Mouse (Mus musculus) E14TG2a.4 (cell line): ENCODE results near the gene Tmem138.

Experiments
- CTCF ChIP-seq: conservative IDR thresholded peaks from 2 replicates; pipeline ENCODE4 v1.5.1; 2014; ENCODE audit warnings: low read length
- NANOG ChIP-seq: IDR thresholded peaks from 2 replicates; pipeline ENCODE4 v1.6.1; 2014; ENCODE audit warnings: borderline replicate concordance, low read length, mixed read lengths

DNA sequence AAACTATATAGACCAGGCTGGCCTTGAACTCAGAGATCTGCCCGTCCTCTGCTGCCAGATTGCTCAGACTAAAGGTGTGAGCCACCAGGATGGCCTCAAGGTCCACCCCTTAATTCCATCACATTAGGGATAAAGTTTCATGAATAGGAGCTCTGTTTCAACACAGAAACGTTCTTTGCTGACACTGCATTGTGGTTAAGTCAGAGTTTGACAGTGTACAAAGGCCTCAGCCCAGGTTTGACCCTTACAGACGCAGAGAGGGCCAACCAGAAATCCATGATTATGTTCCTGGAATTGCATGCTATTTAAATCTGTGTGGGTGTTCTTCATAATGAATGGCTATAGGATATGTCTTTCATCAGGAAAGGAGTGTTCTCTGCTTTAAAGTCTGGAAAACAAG is 13.1 kb upstream of the Tmem138 start:
- no peak for TF ChIP-seq CTCF
- no peak for TF ChIP-seq NANOG
